Mouse (Mus musculus): ENCODE data around the gene Tert. TPM values are rescaled to one million over a fixed set of nuclear protein-coding genes. Genes with fewer than 3 reads are reported as not detected.

Gene Tert
- total and polyA plus RNA-seq, 2 experiments from 2014 or later: 2.4 to 8.9 TPM

GRCm38 (mm10) chr13:73675161-73675560 lies 48.5 kb downstream of the Tert start:
- no peak overlapping the region for H3K4me2 ChIP-seq (ENCODE audit: low read depth)
- 92% methylated on average over 7 of the region's 7 CpGs for WGBS
- no peaks in the 10 kb centered on the region for H3K4me1 ChIP-seq (ENCODE audit: insufficient read depth)
- ATAC-seq (no peak), DNase-seq (no peak)
- H3K27me3 ChIP-seq (ENCODE audit: insufficient read depth, low read length): no peaks in the 10 kb centered on the region
- H3K9me3 ChIP-seq (ENCODE audit: low read length): no peaks in the 10 kb centered on the region
- H3K9ac ChIP-seq: no peak overlapping the region
- no peaks in the 10 kb centered on the region for H3K36me3 ChIP-seq (ENCODE audit: insufficient read depth)
- TF ChIP-seq CTCF (IDR thresholded peaks at IDR 0.05; ENCODE audit: low read depth): no peak
- H3K27ac ChIP-seq (ENCODE audit: low read depth, low read length): no peak overlapping the region
- H3K4me3 ChIP-seq (ENCODE audit: low read depth, low read length): no peak overlapping the region

DNA sequence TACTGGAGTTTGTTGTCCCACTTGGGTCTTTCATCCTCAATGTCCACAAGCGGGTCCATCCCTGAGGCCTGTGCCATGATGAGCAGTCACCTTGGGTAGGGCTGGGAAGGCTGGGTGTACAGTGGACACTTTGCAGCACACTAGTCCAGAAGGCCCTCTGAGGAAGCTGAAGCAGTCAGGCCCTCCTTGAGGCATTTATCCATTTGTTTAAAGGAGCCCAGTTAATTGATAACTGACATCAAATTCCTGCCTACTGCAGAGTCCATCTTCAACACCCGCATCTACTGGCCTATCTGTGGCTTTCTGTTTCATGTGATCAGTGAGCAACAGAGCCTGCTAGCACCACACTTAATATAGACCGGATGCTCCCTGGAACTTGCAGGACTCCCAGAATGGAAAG lies 51.1 kb downstream of the Tert start, which contains the start of gene Slc6a18:
Gene Slc6a18, minus strand, starts transcription at position 171 of the 400 bp plus-strand sequence.
- WGBS: 86% methylated on average over 3 of the region's 3 CpGs

GRCm38 (mm10) chr13:73679311-73679710 lies 52.6 kb downstream of the Tert start:
- TF ChIP-seq CTCF (IDR thresholded peaks at IDR 0.05; ENCODE audit: low read depth): no peak
- no peaks in the 10 kb centered on the region for H3K36me3 ChIP-seq (ENCODE audit: insufficient read depth)
- no peak for ATAC-seq
- WGBS: 43% methylated on average over 2 of the region's 2 CpGs
- H3K9ac ChIP-seq: no peak overlapping the region
- no peak overlapping the region for H3K4me3 ChIP-seq (ENCODE audit: low read depth, low read length)
- no peak overlapping the region for H3K4me2 ChIP-seq (ENCODE audit: low read depth)
- H3K9me3 ChIP-seq (ENCODE audit: low read length): no peaks in the 10 kb centered on the region
- H3K4me1 ChIP-seq (ENCODE audit: insufficient read depth): no peaks in the 10 kb centered on the region
- no peak overlapping the region for H3K27ac ChIP-seq (ENCODE audit: low read depth, low read length)
- H3K27me3 ChIP-seq (ENCODE audit: insufficient read depth, low read length): no peaks in the 10 kb centered on the region
- no peak for DNase-seq

More for the DNA sequence above, 51.1 kb downstream of the Tert start, which contains the start of gene Slc6a18:
- Histone ChIP-seq H3K36me3 (ENCODE audit: insufficient read depth) (no peaks in the 10 kb centered on the region), H3K4me2 (ENCODE audit: low read depth) (no peak within 1 kb of the TSS), H3K9ac (no peak within 1 kb of the TSS), H3K4me3 (ENCODE audit: low read depth, low read length) (no peak within 1 kb of the TSS), H3K27ac (ENCODE audit: low read depth, low read length) (no peak within 1 kb of the TSS), H3K9me3 (ENCODE audit: low read length) (no peaks in the 10 kb centered on the region), H3K27me3 (ENCODE audit: insufficient read depth, low read length) (no peaks in the 10 kb centered on the region), H3K4me1 (ENCODE audit: insufficient read depth) (no peaks in the 10 kb centered on the region)
- DNase-seq (no peak), ATAC-seq (no peak)
- TF ChIP-seq CTCF (IDR thresholded peaks at IDR 0.05; ENCODE audit: low read depth): no peak

GRCm38 (mm10) chr13:73680394-73680793 lies 53.7 kb downstream of the Tert start:
- Histone ChIP-seq H3K27me3 (ENCODE audit: insufficient read depth, low read length) (no peaks in the 10 kb centered on the region), H3K4me3 (ENCODE audit: low read depth, low read length) (no peak overlapping the region), H3K4me2 (ENCODE audit: low read depth) (no peak overlapping the region), H3K9ac (no peak overlapping the region), H3K4me1 (ENCODE audit: insufficient read depth) (no peaks in the 10 kb centered on the region), H3K36me3 (ENCODE audit: insufficient read depth) (no peaks in the 10 kb centered on the region), H3K27ac (ENCODE audit: low read depth, low read length) (no peak overlapping the region), H3K9me3 (ENCODE audit: low read length) (no peaks in the 10 kb centered on the region)
- 43% methylated on average over 1 of the region's 1 CpGs for WGBS
- TF ChIP-seq CTCF (IDR thresholded peaks at IDR 0.05; ENCODE audit: low read depth): no peak
- ATAC-seq (no peak), DNase-seq (no peak)

DNA sequence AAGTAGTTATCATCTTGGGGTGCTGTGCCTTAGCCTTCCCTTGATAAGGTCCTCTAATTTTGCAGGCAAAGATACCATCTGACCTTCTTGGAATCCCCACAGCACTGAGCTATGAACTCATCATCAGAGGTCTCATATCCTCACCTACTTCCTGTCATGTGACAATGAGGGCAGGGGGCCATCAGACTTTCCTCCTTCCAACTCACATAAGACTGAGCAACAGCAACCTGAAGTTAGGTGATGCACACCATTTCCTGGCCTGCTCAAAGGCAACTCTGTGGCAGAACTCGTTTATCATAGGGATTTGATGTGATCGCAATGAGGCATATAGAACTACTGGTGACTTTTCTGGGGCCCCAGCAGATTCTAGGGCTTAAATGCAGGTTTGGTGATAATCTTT lies 55.5 kb downstream of the Tert start:
- Histone ChIP-seq H3K4me1 (ENCODE audit: insufficient read depth) (no peaks in the 10 kb centered on the region), H3K27me3 (ENCODE audit: insufficient read depth, low read length) (no peaks in the 10 kb centered on the region), H3K36me3 (ENCODE audit: insufficient read depth) (no peaks in the 10 kb centered on the region), H3K4me2 (ENCODE audit: low read depth) (no peak overlapping the region), H3K9ac (no peak overlapping the region), H3K4me3 (ENCODE audit: low read depth, low read length) (no peak overlapping the region), H3K9me3 (ENCODE audit: low read length) (no peaks in the 10 kb centered on the region), H3K27ac (ENCODE audit: low read depth, low read length) (no peak overlapping the region)
- DNase-seq: no peak
- no peak for TF ChIP-seq CTCF (IDR thresholded peaks at IDR 0.05; ENCODE audit: low read depth)
- 83% methylated on average over 2 of the region's 2 CpGs for WGBS
- ATAC-seq: no peak

GRCm38 (mm10) chr13:73683682-73684081 lies 57.0 kb downstream of the Tert start:
- TF ChIP-seq CTCF (IDR thresholded peaks at IDR 0.05; ENCODE audit: low read depth): no peak

DNA sequence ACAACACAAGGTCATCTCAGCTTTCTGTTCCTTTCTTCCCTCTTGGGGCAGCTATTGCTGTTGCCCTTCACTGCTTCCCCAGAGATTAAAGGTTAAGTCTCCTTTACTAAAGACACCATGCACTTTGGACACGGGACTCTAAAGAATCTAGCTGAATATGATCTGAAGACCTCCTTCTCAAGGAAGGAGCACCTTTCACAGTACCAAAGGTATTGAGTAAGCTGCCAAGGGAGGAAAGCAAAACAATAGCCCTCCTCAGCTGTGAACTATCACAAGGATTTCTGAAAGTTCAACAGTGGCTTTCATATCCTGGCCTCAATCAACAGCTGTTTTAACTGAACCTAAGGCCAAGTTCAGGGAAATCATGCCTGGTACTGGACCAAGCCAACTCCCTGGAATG lies 57.7 kb downstream of the Tert start:
- no peak overlapping the region for H3K4me2 ChIP-seq (ENCODE audit: low read depth)
- H3K4me1 ChIP-seq (ENCODE audit: insufficient read depth): no peaks in the 10 kb centered on the region
- H3K9me3 ChIP-seq (ENCODE audit: low read length): no peaks in the 10 kb centered on the region
- 82% methylated on average over 1 of the region's 1 CpGs for WGBS
- ATAC-seq: no peak
- H3K36me3 ChIP-seq (ENCODE audit: insufficient read depth): no peaks in the 10 kb centered on the region
- no peak for DNase-seq
- no peak overlapping the region for H3K4me3 ChIP-seq (ENCODE audit: low read depth, low read length)
- H3K27me3 ChIP-seq (ENCODE audit: insufficient read depth, low read length): no peaks in the 10 kb centered on the region
- H3K9ac ChIP-seq: no peak overlapping the region
- no peak for TF ChIP-seq CTCF (IDR thresholded peaks at IDR 0.05; ENCODE audit: low read depth)
- no peak overlapping the region for H3K27ac ChIP-seq (ENCODE audit: low read depth, low read length)

More at GRCm38 (mm10) chr13:73683682-73684081, 57.0 kb downstream of the Tert start:
- no peak for ATAC-seq
- H3K9me3 ChIP-seq (ENCODE audit: low read length): no peaks in the 10 kb centered on the region
- H3K27ac ChIP-seq (ENCODE audit: low read depth, low read length): no peak overlapping the region
- H3K36me3 ChIP-seq (ENCODE audit: insufficient read depth): no peaks in the 10 kb centered on the region
- WGBS: 75% methylated on average over 11 of the region's 11 CpGs
- H3K4me3 ChIP-seq (ENCODE audit: low read depth, low read length): no peak overlapping the region
- no peak for DNase-seq
- H3K4me2 ChIP-seq (ENCODE audit: low read depth): no peak overlapping the region
- H3K27me3 ChIP-seq (ENCODE audit: insufficient read depth, low read length): no peaks in the 10 kb centered on the region
- no peak overlapping the region for H3K9ac ChIP-seq
- H3K4me1 ChIP-seq (ENCODE audit: insufficient read depth): no peaks in the 10 kb centered on the region
